Mouse (Mus musculus): ENCODE results near the gene Cebpb.

- TF ChIP-seq POLR2A (IDR thresholded peaks at IDR 0.05; ENCODE audit: borderline replicate concordance, insufficient read depth, low read length), result no peak
- TF ChIP-seq CTCF (IDR thresholded peaks at IDR 0.05; ENCODE audit: borderline replicate concordance, insufficient read depth, low read depth, low read length), result no peak
Observed at GRCm38 (mm10) chr2:167689501-167690218, 945 bp downstream of the Cebpb start, which contains the start of gene Tmem189.
